Mouse (Mus musculus) E14TG2a.4 (cell line): ENCODE measurements at regions not wholly inside any gene's neighbourhood (a gene's known extent, or its start where the extent isn't known, plus 50 kb on each side); places are given as distances from the start of the nearest gene placed in this dataset.

Experiments
- CTCF ChIP-seq: conservative IDR thresholded peaks from 2 replicates; pipeline ENCODE4 v1.5.1; 2014; ENCODE audit warnings: low read length
- NANOG ChIP-seq: IDR thresholded peaks from 2 replicates; pipeline ENCODE4 v1.6.1; 2014; ENCODE audit warnings: borderline replicate concordance, low read length, mixed read lengths
- POU5F1 ChIP-seq: IDR thresholded peaks from 2 replicates; pipeline ENCODE4 v1.6.1; 2014; ENCODE audit warnings: low read length, borderline replicate concordance

- TF ChIP-seq CTCF (0 out of 2 replicates have a peak, but pooled peaks have one; percentile 19), NANOG (no peak), POU5F1 (no peak)
These were observed 810.6 kb upstream of the Gm5150 start for GRCm38 (mm10) chr3:16816814-16817213.
